Mouse (Mus musculus): ENCODE results near the gene Acp6. TPM values are rescaled to one million over a fixed set of nuclear protein-coding genes. Genes with fewer than 3 reads are reported as not detected.

Acp6 gene
- polyA plus RNA-seq, 1 experiment, result 20.4 TPM

GRCm38 (mm10) chr3:97214439-97214838, 55.9 kb downstream of the Acp6 start:
- H3K27ac ChIP-seq (ENCODE audit: insufficient read depth, low read length), result peak overlapping the region; percentile 27; the same call in 1 of the 2 replicates
- H3K4me1 ChIP-seq (ENCODE audit: control insufficient read depth, insufficient read depth, low read length), result peaks cover 11% of the 10 kb centered on the region
- TF ChIP-seq CTCF (IDR thresholded peaks at IDR 0.05; ENCODE audit: borderline replicate concordance, insufficient read depth, low read length) (no peak), POLR2A (IDR thresholded peaks at IDR 0.05; ENCODE audit: low read depth, low read length) (no peak)
- H3K4me3 ChIP-seq (ENCODE audit: insufficient read depth, low read length), result no peak overlapping the region

- Histone ChIP-seq H3K27ac (ENCODE audit: insufficient read depth, low read length) (no peak overlapping the region), H3K4me3 (ENCODE audit: insufficient read depth, low read length) (no peak overlapping the region), H3K4me1 (ENCODE audit: control insufficient read depth, insufficient read depth, low read length) (peaks cover 11% of the 10 kb centered on the region)
- TF ChIP-seq CTCF (IDR thresholded peaks at IDR 0.05; ENCODE audit: borderline replicate concordance, insufficient read depth, low read length) (no peak), POLR2A (IDR thresholded peaks at IDR 0.05; ENCODE audit: low read depth, low read length) (no peak)
Observed at GRCm38 (mm10) chr3:97215526-97215925, 56.9 kb downstream of the Acp6 start.

- Histone ChIP-seq H3K4me1 (ENCODE audit: control insufficient read depth, insufficient read depth, low read length) (peaks cover 4% of the 10 kb centered on the region; the same call in 1 of the 2 replicates), H3K27ac (ENCODE audit: insufficient read depth, low read length) (no peak overlapping the region), H3K4me3 (ENCODE audit: insufficient read depth, low read length) (no peak overlapping the region)
- TF ChIP-seq CTCF (IDR thresholded peaks at IDR 0.05; ENCODE audit: borderline replicate concordance, insufficient read depth, low read length) (no peak), POLR2A (IDR thresholded peaks at IDR 0.05; ENCODE audit: low read depth, low read length) (no peak)
Observed at GRCm38 (mm10) chr3:97223261-97223660, 64.7 kb downstream of the Acp6 start.

DNA sequence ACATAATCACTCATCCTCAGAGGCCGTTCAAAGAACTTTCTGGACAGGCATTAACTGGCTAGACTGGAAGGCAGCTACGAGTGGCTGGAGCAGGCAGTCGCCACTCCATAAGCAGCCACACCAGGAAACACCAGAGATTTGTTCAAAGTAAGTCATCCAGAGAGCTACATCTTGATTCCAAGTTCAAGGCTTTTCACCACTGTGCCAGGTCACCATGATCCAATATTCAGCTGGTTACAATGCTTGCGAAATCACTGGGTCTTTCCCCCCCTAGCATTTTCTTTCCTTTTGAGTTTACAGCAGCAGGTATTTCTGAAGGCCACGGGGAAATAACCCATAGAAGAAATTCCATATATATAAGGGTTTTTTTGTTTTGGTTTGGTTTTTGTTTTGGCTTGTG, 66.7 kb downstream of the Acp6 start:
- Histone ChIP-seq H3K27ac (ENCODE audit: insufficient read depth, low read length) (no peak overlapping the region), H3K4me3 (ENCODE audit: insufficient read depth, low read length) (no peak overlapping the region), H3K4me1 (ENCODE audit: control insufficient read depth, insufficient read depth, low read length) (peaks cover 9% of the 10 kb centered on the region; the same call in 1 of the 2 replicates)
- TF ChIP-seq CTCF (IDR thresholded peaks at IDR 0.05; ENCODE audit: borderline replicate concordance, insufficient read depth, low read length), result no peak
- TF ChIP-seq POLR2A (IDR thresholded peaks at IDR 0.05; ENCODE audit: low read depth, low read length), result no peak

DNA sequence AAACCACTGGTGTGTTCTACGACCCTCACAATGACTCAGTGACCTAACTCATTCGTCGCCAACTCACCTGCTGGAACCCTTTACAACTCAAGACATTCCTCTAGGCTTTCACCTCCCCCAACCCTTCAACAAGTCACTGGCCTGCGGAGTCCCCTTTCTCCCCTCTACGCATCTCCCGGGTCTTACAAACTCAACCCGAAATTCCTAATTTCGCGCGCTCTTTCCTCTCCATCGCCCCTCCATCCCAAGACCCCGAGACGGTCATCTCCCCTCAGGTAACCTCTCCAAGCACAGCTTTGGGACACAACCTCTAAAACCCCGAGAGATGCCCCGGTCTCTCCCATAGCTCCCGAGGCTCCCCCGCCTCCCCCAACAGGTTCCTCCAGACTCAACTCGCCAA, 68.1 kb downstream of the Acp6 start:
- Histone ChIP-seq H3K4me3 (ENCODE audit: insufficient read depth, low read length) (peak overlapping the region; percentile 81), H3K4me1 (ENCODE audit: control insufficient read depth, insufficient read depth, low read length) (peaks cover 9% of the 10 kb centered on the region; the same call in 1 of the 2 replicates), H3K27ac (ENCODE audit: insufficient read depth, low read length) (no peak overlapping the region)
- TF ChIP-seq POLR2A (IDR thresholded peaks at IDR 0.05; ENCODE audit: low read depth, low read length), result no peak
- TF ChIP-seq CTCF (IDR thresholded peaks at IDR 0.05; ENCODE audit: borderline replicate concordance, insufficient read depth, low read length), result no peak

Other genes starting within 250 kb of the Acp6 start
- gene Gja8, start 232.8 kb upstream of the Acp6 start, polyA plus RNA-seq (2011; ENCODE audit: insufficient read length, low read depth, missing spikeins), result not detected in 2 replicates
- 32.2 and 36.8 TPM in 2 replicates for gene Bcl9, start 139.1 kb downstream of the Acp6 start, polyA plus RNA-seq (2011; ENCODE audit: insufficient read length, low read depth, missing spikeins)